Mouse (Mus musculus) gastrocnemius, postnatal 4 days (tissue): Measurements from ENCODE around the gene Txndc17. TPM values are rescaled to one million over a fixed set of nuclear protein-coding genes. Genes with fewer than 3 reads are reported as not detected.
"Not testable (repeated sequence)": the region's sequence is repeated elsewhere in the genome, so short reads cannot be mapped to it uniquely, and the experiment has no call there.

ENCODE experiments used
- DNase-seq, 2 experiments: peaks; one replicate each; pipeline ENCODE4 v3.0.0; 2021 to 2022; ENCODE audit warnings: low spot score in 2 of 2, mixed read lengths in 2 of 2
- long read RNA-seq, 2 experiments: library from polyadenylated mRNA; stranded (forward); transcript quantifications; one replicate each; pipeline ENCODE4 v2.0.0; 2021
- total RNA-seq, 2 experiments: library from RNA; stranded (reverse); gene quantifications; 2 replicates each; pipeline ENCODE4 v1.2.3; 2021

Txndc17 gene
- 10 to 100 TPM; 46.8 to 49.6 TPM for total RNA-seq
- long read RNA-seq, experiment 1, transcript Txndc17-201 (4 exons, 981 nt), result major isoform, 46 of 47 reads
- long read RNA-seq, experiment 1, partial matches to known transcripts, result 1 of 47 reads
- long read RNA-seq, experiment 1, other reads (novel, unspliced or antisense), result 0 of 47 reads
- long read RNA-seq, experiment 2, transcript Txndc17-201 (4 exons, 981 nt), result major isoform, 46 of 47 reads
- long read RNA-seq, experiment 2, partial matches to known transcripts, result 0 of 47 reads
- long read RNA-seq, experiment 2, other reads (novel, unspliced or antisense), result 1 of 47 reads

DNA sequence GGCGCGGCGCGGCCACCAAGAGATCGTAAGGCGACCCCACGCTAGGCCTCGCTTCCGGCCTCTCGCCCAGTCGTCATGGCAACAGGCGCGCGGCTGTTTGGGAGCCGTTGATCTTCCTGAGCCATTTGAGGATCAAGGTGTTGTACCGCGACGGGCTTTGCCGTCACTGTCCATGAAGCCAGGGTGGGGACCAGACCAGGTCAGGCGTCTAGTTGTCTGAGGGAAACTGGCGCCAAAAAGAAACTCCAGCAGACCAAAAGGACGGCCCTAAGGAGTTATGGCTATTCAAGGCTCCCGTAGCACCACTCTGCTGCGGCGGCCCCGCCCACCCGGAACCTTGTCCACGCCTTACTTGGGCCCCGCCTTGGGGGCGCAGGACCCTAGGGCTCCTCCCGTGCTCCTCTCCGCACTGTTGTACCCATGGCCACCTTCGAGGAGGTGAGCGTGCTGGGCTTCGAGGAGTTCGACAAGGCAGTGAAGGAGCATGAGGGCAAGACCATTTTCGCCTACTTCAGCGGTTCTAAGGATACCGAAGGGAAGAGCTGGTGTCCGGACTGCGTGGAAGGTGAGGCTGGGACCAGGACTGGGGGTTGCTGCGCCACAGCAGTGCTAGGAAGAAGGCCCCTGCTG lies at the start of gene Txndc17, which contains the start of gene 4933427D14Rik:
Gene Txndc17, plus strand, starts transcription at position 344 of the 630 bp plus-strand sequence.
Gene 4933427D14Rik, minus strand, starts transcription at position 256 of the 630 bp plus-strand sequence.
- peak; percentile 76 to 87 for DNase-seq

DNA sequence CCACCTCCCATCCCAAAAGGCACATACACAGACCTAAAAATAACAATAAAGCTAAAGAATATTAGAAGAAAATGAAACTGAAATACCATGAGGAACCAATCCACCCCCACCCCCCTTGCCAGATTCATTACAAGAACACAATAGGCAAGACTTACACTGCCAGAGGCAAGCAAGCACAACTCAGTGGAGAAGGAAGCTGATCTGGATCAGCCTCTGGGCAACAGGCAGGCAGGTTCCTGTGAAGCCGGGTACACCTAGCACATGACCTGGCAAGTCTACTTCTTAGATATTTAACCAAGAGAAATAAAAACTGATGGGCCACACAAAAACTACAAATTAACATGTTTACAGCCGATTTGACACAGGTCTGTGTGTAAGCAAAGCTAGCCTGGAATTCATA lies 44.1 kb upstream of the Txndc17 start:
- DNase-seq, result no peak

DNA sequence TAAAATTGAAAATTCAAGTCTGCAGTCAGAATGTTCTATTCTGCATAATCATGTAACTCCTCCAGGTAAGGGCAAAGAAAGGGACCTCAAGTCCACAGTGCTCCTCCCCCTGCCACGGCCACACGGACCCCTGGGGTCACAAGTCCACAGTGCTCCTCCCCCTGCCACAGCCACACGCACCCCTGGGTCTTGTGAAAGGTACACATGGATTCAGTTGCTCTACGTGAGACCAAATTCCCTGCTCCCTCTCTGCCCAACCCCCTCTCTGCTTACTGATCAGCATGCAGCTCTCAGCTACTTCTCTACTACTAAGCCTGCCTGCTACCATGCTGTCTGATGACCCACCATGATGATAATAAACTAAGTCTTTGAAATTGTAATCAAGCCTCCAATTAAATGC lies 37.5 kb upstream of the Txndc17 start:
- DNase-seq, result no peak

DNA sequence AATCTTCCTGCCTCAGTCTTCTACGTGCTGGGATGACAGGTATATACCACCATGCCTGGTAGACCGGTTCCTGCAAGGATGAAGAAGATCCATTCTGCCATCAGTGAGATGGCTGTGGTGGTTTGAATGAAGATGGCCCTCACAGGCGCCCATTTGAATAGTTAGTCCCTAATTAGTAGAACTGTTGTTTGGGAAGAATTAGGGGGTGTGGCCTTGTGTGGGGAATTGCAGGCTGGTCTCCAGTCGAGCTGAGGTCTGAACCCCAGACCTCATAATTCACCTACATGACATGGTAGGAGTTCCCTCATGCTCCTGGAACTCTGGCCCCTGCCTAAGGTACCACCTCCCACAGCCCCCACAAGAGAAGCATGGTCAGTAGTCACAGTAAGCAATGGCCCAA lies 35.4 kb upstream of the Txndc17 start:
- not testable (repeated sequence) for DNase-seq

DNA sequence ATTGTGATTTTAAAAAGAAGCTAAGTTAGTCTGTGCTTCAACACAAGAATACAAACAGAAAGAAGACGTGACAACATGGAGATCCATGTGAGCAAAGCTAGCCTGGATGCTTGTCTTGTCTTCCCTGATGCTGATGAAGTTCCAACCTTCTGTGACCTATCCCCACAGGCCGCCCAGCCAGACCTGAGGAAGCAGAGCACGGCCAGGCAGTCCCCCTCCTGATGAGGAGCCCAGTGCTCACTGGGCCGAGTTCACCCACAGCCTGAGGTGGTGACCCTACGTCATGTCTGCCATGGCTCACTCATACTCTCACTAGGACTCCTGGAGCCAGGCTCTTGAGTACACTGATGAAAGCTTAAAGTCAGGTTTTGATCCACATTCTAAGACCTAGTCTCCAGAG lies 33.8 kb upstream of the Txndc17 start:
- DNase-seq, result no peak

DNA sequence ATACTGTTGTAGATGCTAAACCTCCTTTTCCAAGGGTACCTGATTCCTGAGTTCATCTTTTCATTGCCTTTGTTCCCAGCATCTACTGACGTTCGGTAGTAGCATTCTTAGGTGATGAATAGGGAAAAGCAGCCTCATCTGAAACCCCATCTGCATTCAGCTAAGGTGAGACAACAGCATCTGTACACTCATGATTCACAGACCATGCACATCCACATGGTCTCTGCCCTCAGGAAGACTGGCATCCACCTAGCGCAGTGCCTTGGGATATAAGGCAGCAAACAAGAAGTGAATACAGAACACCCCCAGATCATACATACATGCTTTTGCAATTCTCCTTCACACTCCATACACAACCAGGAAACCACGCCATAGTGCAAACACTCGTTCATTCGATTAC lies 32.6 kb upstream of the Txndc17 start:
- no peak for DNase-seq

DNA sequence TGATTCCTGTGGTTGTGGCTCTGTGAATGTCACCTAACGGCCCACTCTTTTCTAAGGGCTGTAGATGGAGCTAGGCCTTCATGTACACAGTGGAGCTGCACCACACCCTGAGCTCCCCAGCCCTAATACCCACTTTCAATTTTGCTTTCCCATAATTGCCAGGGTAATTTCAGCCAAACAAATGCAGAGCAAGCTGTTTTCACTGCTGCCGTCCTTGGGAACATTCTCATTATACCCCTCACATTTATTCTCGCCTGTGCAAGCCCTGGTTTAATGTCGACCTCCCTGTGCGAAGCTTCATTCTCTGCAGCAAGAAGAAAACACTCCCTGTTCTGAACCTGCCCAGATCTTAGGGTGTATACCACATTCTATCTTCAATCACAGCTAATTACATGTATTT lies 31.4 kb upstream of the Txndc17 start:
- DNase-seq, result no peak

DNA sequence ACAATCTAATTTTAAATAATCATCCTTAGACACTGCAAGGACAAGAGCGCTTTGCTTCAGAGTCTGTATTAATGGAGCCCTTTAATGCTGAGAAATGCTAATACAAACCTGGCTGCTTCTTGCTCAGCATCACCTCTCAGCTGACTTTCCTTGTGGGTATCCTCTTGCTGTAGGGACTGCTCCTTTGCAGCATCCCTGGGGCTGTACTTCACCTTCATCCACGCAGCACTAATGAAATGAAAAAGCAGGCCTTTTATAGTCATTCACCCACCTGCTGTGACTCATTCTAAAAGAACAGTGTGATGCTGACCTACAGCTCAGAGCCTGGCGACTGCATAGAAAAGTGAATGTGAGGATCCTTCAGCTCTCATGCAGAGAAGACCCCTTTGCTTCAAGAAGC lies 30.8 kb upstream of the Txndc17 start:
- no peak for DNase-seq

DNA sequence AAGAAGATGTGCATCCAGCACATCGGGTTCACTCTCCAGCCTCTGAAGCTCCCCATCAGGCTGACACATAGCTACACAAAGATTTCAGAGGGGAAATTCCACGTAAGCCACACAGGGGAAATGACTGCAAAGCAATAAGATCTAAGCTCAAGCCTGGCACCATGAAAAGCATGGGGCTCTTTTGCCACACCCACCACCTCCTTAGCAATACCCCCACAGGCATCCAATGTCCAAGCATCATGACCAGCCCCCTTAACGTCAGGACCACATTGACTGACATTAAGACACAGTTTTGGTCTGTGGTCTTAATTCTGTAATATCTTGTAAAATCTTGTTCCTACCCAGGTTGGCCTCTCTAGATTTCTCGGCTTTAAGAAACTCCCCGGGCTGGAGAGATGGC lies 26.8 kb upstream of the Txndc17 start:
- no peak for DNase-seq

DNA sequence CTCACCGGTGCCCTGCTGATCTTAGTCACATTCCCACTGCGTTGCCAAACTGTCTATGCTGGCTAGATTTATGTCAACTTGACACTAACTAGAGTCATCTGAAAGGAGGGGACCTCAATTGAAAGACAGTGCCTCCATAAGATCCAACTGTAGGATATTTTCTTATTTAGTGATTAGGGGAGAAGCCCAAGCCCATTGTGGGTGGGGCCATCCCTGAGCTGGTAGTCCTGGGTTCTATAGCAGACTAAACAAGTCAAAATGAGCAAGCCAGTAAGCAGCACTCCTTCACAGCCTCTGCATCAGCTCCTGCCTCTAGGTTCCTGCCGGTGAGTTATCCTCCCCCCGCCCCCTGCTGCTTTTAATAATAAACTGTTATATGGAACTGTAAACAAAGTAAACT lies 26.2 kb upstream of the Txndc17 start:
- no peak for DNase-seq

DNA sequence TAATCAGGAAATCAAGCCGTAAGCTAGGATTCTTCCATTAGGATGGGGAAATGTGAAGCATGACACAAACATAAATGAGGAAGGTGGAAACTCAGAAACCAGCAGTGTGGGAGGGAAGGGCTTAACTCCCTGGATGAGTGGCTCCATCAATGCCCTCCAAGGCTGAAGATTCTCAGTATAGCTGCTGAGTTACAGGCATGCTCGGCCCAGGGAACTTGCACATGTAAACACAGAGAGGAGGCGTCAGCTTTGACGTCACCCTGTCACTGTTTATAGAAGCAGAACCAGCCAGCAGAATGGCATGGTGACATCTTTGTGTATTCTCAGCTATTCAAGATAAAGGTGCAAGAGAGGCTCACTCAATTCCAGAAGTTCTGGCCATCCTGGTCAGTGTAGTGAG lies 23.1 kb upstream of the Txndc17 start:
- DNase-seq, result no peak

DNA sequence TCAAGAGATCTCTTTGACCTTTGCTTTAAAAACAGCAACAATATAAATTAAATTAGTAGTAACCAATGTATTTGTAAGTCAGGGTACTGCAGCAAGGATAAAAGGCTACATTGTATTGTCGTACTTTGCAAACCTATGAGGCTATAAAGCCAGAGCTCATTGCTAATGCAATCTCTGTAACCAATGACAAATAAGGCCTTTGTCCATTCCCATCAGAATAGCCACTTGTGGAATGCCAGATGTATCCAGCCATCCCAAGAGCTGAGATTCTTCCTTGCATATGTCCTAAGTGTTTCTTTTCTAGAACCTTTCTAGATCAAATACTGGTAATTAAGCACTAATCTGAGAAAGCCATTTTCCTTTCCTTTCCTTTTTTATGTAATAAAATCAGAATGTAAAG lies 16.5 kb upstream of the Txndc17 start:
- DNase-seq, result no peak

DNA sequence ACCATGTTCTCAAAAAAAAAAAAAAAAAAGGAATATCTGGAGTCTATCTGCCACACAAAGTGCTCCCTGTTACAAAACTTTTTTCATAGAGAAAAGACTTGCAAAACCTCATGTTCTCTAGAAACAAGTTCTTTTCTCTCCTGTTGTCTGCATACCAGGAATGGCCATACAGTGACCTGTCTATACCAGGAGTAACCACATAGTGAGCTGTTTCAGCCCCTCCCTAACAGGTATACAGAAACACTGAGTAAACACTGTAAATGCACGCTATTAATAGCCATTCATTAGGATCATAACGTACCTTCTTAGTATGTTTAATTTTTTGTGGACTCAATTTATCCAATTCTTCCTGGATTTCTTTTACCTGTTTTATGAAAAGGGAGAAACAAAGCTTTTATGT lies 13.1 kb upstream of the Txndc17 start:
- DNase-seq, result no peak

DNA sequence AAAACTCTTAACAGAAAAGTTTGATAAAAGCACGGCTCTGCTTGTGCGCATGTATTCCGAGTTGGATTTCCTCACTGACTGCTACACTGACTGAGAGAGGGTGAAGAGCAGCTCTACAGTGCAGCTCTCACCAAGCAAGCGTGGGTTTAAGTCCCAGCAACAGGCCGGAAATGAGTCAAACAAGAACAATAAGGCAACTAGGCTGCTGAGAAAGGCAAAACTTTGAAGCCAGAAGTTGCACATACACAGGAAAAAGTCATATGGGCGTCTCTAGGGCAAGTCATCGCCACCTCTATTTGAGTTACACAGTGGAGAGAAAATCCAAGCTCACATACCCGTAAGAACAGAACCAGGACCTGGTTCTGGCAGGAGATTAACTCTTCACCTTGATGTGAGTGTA lies 10.8 kb upstream of the Txndc17 start:
- no peak for DNase-seq

DNA sequence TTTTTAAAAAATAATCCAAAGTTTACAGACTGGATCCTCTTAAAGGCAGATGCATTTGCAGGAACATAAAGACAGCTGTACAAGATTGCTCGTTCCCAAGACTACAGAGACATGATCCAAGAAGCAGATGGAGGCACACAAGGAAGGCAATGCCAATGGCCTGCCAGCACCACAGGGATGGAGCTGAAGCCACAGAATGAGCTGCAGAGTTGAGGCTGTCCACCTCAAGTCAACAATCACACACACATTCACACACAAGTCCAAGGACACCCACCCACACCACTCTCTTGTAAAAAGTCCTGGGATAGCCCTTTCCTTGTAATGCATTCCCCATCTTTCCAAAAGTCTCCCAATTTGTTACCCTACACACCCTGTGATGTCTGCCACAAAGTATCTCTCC lies 3.9 kb upstream of the Txndc17 start:
- no peak for DNase-seq

DNA sequence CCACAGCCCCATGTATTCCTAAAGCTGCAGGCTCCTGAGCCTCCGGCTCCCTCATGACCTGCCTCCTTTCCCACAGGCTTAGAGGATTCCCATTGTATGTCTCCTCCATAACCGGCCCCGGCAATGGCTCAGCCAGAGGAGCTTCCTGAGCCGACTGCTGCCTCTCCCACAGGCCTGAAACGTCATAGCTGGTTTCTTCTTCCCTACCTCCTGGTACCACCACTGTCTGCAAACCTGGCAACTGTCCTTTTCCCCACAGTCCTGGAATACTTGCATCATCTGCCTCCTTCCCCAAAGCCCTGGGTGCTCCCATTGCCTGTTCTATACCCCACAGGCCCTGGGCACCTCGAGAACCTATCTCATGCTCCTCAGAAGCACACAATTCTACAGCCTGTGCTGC lies 2.1 kb upstream of the Txndc17 start:
- no peak for DNase-seq

DNA sequence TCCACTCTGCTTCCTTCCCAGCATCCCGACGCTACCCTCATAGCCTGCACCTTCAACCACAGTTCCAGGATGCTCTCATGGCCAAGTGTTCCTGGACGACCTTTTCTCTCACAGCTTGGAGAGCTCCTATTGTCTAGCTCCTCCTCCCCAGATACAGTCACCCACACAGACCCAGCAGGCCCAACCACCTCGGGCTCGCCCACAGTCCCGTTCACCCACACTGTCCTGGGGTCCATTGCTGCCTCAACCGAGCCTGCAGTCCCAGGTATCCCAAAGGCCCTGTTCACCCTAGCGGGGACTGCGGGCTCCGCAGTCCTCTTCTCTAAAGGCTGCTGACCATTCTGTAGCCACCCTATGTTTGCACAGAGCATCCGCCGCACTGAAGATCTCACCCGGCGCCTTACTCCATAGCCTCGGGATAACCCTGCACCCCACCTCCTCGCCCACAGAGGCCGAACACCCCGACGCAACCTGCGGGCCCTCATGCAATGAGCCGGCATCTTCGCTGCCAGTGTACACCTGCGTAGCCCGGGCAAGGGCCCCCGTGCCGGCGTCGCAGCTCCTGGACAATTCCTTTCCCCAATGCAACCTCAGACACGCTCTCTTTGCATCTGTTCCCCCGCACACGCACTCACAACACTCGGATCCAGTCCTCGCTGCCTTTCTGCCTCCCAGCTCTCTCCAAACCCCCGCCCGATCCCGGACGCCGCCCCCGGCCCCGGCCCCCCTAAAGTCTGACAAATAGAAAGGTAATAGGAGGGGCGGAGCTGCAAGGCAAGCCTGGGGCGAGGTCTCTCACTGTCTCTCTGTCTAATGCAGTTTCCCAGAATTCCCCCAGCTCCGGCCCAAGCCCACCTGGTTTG lies 775 bp upstream of the Txndc17 start, which contains the start of gene Gm43951:
Gene Gm43951, minus strand, starts transcription at position 500 of the 863 bp plus-strand sequence.
- no peak for DNase-seq

DNA sequence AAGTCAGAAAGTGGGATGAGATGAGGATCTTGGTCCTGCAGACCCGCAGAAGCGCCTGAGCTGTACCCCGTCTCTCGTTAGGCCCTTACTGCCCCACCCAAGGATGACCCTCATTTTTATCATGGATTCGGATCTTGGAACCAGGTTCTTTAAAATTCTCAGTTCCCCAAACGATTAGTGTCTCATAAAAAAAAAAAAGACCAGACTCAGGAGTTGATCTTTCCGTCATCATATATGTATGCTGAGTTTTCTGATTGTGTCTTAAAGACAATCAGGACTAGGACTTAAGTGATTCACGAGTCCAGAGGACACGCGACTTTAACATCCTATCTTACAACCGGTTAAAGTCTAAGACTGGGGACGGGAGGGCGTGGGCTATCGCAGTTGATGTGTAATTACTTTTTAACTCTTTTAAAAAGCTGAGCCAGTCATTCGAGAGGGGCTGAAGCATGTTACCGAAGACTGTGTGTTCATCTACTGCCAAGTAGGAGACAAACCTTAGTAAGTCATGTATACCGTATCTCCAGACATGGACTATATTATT lies 559 bp downstream of the Txndc17 start:
- DNase-seq, result no peak

DNA sequence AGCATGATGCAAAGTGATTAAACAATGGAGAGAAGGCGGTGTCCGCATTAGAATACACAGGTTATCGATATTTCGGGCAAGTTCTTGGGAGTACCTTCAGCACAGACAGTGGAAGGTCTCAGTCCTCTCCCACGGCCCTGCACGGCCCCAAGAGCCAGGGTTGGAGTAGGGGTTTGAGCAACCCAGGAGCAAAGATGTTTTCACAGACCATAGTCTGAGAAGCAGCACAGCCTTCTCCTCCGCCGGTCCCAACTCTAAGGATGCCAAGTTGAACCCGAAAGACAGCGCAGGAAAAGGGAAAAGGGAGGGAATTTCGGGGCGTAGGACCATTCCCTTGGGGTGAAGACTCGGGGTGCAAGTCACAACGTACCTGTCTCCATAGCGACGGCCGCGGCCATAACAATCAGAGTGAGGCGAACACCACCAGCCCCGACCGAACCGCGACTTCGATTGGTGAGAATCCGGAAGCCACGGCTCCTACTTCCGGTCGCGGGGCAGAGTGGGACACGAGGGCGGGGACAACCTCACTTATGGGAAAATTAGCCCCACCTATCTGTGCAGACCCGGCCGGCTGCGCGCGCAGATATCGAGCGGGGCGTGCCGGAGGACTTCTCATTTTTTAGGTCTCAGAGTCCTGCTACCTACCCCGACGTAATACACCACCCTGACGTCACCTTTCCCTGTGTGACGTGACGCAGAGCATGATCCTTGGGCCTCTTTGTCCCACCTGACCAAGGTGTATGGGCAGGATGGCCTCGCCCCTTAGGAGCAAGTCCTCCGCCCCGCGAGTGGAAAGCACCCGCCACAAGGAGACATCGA lies 7.5 kb downstream of the Txndc17 start:
- peak; percentile 85 to 94 for DNase-seq

DNA sequence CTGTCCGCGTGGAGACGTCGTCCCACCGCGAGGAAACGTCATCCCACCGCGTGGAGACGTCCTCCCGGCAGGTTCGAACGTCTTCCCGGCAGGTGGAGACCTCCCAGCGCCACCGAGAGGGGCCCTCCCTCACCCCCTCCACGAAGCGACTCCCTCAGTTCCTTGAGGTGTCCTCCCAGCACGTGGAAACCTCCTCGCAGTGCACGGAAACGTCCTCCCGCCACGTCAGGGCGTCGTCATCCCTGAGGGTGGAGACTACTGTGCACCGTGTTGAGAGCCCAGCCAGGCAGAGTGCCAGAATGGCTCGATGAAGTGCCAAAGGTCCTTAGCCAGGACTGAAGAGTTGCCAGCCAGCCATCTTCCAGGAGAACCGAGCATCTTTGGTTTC lies 8.1 kb downstream of the Txndc17 start, which contains the start of gene Med31:
Gene Med31, minus strand, starts transcription at position 183 of the 388 bp plus-strand sequence.
- peak in 1 of 2 experiments; percentile 70 for DNase-seq

DNA sequence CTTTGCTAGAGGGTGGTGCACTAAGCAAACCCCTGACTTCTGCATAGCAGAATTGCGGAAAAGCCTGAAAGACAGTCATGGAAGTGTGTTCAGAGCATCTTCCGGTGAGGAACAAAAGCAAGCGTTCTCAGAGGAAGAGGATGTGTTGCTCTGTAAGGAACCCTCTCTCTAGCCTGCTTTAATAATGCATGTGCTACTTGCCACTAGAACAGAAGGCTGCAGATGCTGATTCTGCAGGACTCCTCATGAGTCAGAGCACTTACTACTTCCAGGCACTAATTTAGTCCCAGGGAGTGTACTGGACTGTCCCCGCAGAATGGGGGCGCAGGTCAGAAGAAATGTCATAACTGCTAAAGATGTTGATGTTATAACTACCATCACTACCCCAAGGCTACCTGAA lies 9.8 kb downstream of the Txndc17 start:
- DNase-seq, result no peak
